Mouse (Mus musculus): Measurements from ENCODE around the gene Psen2. TPM values are rescaled to one million over a fixed set of nuclear protein-coding genes. Genes with fewer than 3 reads are reported as not detected.

The Psen2 gene
- polyA plus RNA-seq, 1 experiment from 2014 or later, result 12.3 TPM

- no peaks in the 10 kb centered on the region for H3K27me3 ChIP-seq (replicated peaks; ENCODE audit: control insufficient read depth, insufficient read depth, low read length)
- H3K9ac ChIP-seq (ENCODE audit: low read depth, low read length), result no peak overlapping the region
- H3K27ac ChIP-seq (ENCODE audit: low read depth, low read length), result no peak overlapping the region
- peak; percentile 40 for TF ChIP-seq CTCF (IDR thresholded peaks at IDR 0.05; ENCODE audit: low read depth)
- H3K9me3 ChIP-seq (ENCODE audit: control insufficient read depth), result no peaks in the 10 kb centered on the region
- H3K36me3 ChIP-seq (ENCODE audit: control insufficient read depth, insufficient read depth), result no peaks in the 10 kb centered on the region
- peaks cover 6% of the 10 kb centered on the region for H3K4me1 ChIP-seq (replicated peaks; ENCODE audit: control insufficient read depth, insufficient read depth, low read length)
- 42% methylated on average over 16 of the region's 16 CpGs for WGBS
- no peak overlapping the region for H3K4me2 ChIP-seq (replicated peaks; ENCODE audit: low read depth)
- no peak for ATAC-seq
- no peak overlapping the region for H3K4me3 ChIP-seq (ENCODE audit: low read depth, low read length)
Measured at GRCm38 (mm10) chr1:180283813-180284768, 20.9 kb upstream of the Psen2 start.

GRCm38 (mm10) chr1:180282581-180282980 lies 19.3 kb upstream of the Psen2 start:
- TF ChIP-seq CTCF (IDR thresholded peaks at IDR 0.05; ENCODE audit: low read depth), result no peak
- Histone ChIP-seq H3K36me3 (ENCODE audit: control insufficient read depth, insufficient read depth) (no peaks in the 10 kb centered on the region), H3K27me3 (replicated peaks; ENCODE audit: control insufficient read depth, insufficient read depth, low read length) (no peaks in the 10 kb centered on the region), H3K4me3 (ENCODE audit: low read depth, low read length) (no peak overlapping the region), H3K4me1 (replicated peaks; ENCODE audit: control insufficient read depth, insufficient read depth, low read length) (peaks cover 9% of the 10 kb centered on the region), H3K27ac (ENCODE audit: low read depth, low read length) (no peak overlapping the region), H3K9me3 (ENCODE audit: control insufficient read depth) (no peaks in the 10 kb centered on the region), H3K4me2 (replicated peaks; ENCODE audit: low read depth) (no peak overlapping the region), H3K9ac (ENCODE audit: low read depth, low read length) (no peak overlapping the region)
- no peak for ATAC-seq
- 66% methylated on average over 6 of the region's 6 CpGs for WGBS

GRCm38 (mm10) chr1:180279648-180280047 lies 16.4 kb upstream of the Psen2 start:
- WGBS, result 5% methylated on average over 7 of the region's 7 CpGs
- H3K9me3 ChIP-seq (ENCODE audit: control insufficient read depth), result no peaks in the 10 kb centered on the region
- H3K9ac ChIP-seq (ENCODE audit: low read depth, low read length), result no peak overlapping the region
- peak overlapping the region; percentile 37 for H3K4me2 ChIP-seq (replicated peaks; ENCODE audit: low read depth)
- no peak; the same call in 1 of the 2 replicates for TF ChIP-seq CTCF (IDR thresholded peaks at IDR 0.05; ENCODE audit: low read depth)
- no peak overlapping the region for H3K4me3 ChIP-seq (ENCODE audit: low read depth, low read length)
- no peaks in the 10 kb centered on the region for H3K27me3 ChIP-seq (replicated peaks; ENCODE audit: control insufficient read depth, insufficient read depth, low read length)
- peaks cover 7% of the 10 kb centered on the region for H3K4me1 ChIP-seq (replicated peaks; ENCODE audit: control insufficient read depth, insufficient read depth, low read length)
- 0 out of 2 replicates have a peak overlapping the region, but pooled peaks have one; percentile 35 for H3K27ac ChIP-seq (ENCODE audit: low read depth, low read length)
- peak; percentile 98 for ATAC-seq
- no peaks in the 10 kb centered on the region for H3K36me3 ChIP-seq (ENCODE audit: control insufficient read depth, insufficient read depth)

- peaks cover 7% of the 10 kb centered on the region; the same call in 1 of the 2 replicates for H3K4me1 ChIP-seq (replicated peaks; ENCODE audit: control insufficient read depth, insufficient read depth, low read length)
- H3K27me3 ChIP-seq (replicated peaks; ENCODE audit: control insufficient read depth, insufficient read depth, low read length), result no peaks in the 10 kb centered on the region
- no peak overlapping the region for H3K4me2 ChIP-seq (replicated peaks; ENCODE audit: low read depth)
- no peak for ATAC-seq
- H3K36me3 ChIP-seq (ENCODE audit: control insufficient read depth, insufficient read depth), result no peaks in the 10 kb centered on the region
- H3K4me3 ChIP-seq (ENCODE audit: low read depth, low read length), result no peak overlapping the region
- TF ChIP-seq CTCF (IDR thresholded peaks at IDR 0.05; ENCODE audit: low read depth), result no peak
- WGBS, result 70% methylated on average over 9 of the region's 9 CpGs
- H3K9ac ChIP-seq (ENCODE audit: low read depth, low read length), result no peak overlapping the region
- no peaks in the 10 kb centered on the region for H3K9me3 ChIP-seq (ENCODE audit: control insufficient read depth)
- H3K27ac ChIP-seq (ENCODE audit: low read depth, low read length), result no peak overlapping the region
Measured at GRCm38 (mm10) chr1:180277563-180277962, 14.3 kb upstream of the Psen2 start.

DNA sequence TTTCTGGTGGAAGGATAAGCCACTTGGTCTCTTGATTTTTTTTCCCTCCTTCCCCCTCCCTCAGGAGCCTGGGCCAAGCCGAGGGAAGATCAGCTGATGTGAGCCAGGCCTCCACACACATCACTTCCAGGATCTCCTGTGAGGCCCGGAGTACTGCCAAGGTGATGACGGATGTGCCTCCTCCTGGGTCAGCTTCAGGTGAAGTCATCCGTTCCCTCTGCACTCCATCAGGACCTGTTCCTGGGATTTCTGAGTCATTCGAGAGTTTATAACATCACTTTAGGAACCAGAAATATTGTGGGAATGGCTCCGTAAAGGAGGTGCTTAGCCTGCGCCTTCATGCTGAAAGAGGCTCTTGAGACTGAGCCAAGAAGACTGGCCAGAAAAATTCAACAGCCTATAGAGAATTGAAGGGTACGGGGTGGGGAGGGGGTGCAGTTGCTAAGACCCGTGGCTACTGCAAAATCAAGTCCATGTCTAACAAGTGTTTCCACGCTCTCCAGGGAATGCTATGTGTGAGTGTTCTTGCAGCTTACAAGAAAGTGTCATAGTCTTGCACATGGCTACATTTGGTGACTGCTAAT lies 11.6 kb upstream of the Psen2 start:
- ATAC-seq, result peak; percentile 26; the same call in 1 of the 2 replicates
- Histone ChIP-seq H3K27ac (ENCODE audit: low read depth, low read length) (no peak overlapping the region), H3K27me3 (replicated peaks; ENCODE audit: control insufficient read depth, insufficient read depth, low read length) (no peaks in the 10 kb centered on the region), H3K36me3 (ENCODE audit: control insufficient read depth, insufficient read depth) (no peaks in the 10 kb centered on the region), H3K9me3 (ENCODE audit: control insufficient read depth) (no peaks in the 10 kb centered on the region), H3K4me1 (replicated peaks; ENCODE audit: control insufficient read depth, insufficient read depth, low read length) (peaks cover 7% of the 10 kb centered on the region; the same call in 1 of the 2 replicates), H3K4me3 (ENCODE audit: low read depth, low read length) (no peak overlapping the region), H3K9ac (ENCODE audit: low read depth, low read length) (no peak overlapping the region), H3K4me2 (replicated peaks; ENCODE audit: low read depth) (no peak overlapping the region)
- TF ChIP-seq CTCF (IDR thresholded peaks at IDR 0.05; ENCODE audit: low read depth), result no peak
- 57% methylated on average over 10 of the region's 10 CpGs for WGBS

DNA sequence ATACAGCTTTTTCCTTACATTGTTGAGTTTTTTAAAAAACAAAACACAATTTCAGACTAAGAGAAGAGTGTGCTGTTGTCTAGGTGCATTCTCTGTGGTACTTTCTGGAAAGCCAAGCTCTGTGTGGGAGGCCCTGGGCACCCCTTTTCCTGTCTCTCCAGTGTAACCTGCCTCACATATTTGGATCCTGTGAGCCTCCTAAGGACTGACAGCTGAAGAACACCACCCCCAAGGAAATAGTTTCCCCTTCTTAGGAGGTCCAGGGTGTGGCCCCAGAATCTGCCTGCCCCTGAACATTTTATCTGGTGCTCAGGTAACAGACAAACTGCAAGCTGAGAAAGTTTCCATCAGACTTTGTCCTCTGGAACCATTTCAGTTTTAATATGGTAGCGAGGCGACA lies 5.8 kb upstream of the Psen2 start:
- Histone ChIP-seq H3K4me3 (ENCODE audit: low read depth, low read length) (no peak overlapping the region), H3K27me3 (replicated peaks; ENCODE audit: control insufficient read depth, insufficient read depth, low read length) (no peaks in the 10 kb centered on the region), H3K27ac (ENCODE audit: low read depth, low read length) (no peak overlapping the region), H3K4me2 (replicated peaks; ENCODE audit: low read depth) (no peak overlapping the region), H3K36me3 (ENCODE audit: control insufficient read depth, insufficient read depth) (no peaks in the 10 kb centered on the region), H3K4me1 (replicated peaks; ENCODE audit: control insufficient read depth, insufficient read depth, low read length) (0 out of 2 replicates have a peak, but pooled peaks cover 2% of the 10 kb centered on the region), H3K9me3 (ENCODE audit: control insufficient read depth) (no peaks in the 10 kb centered on the region), H3K9ac (ENCODE audit: low read depth, low read length) (0 out of 2 replicates have a peak overlapping the region, but pooled peaks have one; percentile 13)
- ATAC-seq, result peak; percentile 36; the same call in 1 of the 2 replicates
- WGBS, result 35% methylated on average over 2 of the region's 2 CpGs
- no peak for TF ChIP-seq CTCF (IDR thresholded peaks at IDR 0.05; ENCODE audit: low read depth)

Measured in intestine, postnatal 0 days (tissue).